Mouse (Mus musculus): ENCODE measurements around the gene Map3k20. TPM values are rescaled to one million over a fixed set of nuclear protein-coding genes. Genes with fewer than 3 reads are reported as not detected.

Map3k20 gene
- polyA plus RNA-seq, 1 experiment from 2014 or later = 22.3 TPM

DNA sequence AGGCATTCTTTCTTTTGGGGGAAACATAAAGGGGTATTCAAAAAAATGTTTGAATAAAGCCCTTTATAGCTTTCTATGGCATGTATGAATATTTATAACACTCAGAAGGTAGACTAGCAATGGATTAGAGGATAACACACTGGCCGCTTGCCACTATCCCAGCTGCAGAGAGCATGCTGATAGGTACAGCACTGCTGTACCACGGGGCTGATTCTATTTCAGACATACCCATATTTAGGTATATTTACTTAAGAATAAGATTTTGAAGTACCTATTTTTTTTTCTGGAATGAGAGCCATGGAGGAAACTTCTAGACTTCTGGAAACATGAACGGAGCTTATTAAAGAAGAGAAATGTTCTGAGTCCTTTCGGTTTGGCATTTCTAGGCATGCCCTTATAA lies 39.8 kb upstream of the Map3k20 start:
- H3K9ac ChIP-seq (ENCODE audit: low read length) = no peak overlapping the region
- no peak overlapping the region for H3K27ac ChIP-seq (ENCODE audit: low read depth)
- DNase-seq (ENCODE audit: low spot score) (no peak), ATAC-seq (replicated peaks; ENCODE audit: low FRiP score, low TSS enrichment, low read depth) (no peak)
- H3K36me3 ChIP-seq (ENCODE audit: control insufficient read depth, insufficient read depth, low read length) = no peaks in the 10 kb centered on the region
- H3K4me3 ChIP-seq (ENCODE audit: low read depth, low read length) = no peak overlapping the region
- H3K9me3 ChIP-seq (ENCODE audit: control insufficient read depth, low read length) = no peaks in the 10 kb centered on the region
- no peak overlapping the region for H3K4me2 ChIP-seq (ENCODE audit: low read length)
- 0 out of 2 replicates have a peak, but pooled peaks cover 11% of the 10 kb centered on the region for H3K4me1 ChIP-seq (replicated peaks; ENCODE audit: control insufficient read depth, insufficient read depth, low read length)
- WGBS = 68% methylated on average over 4 of the region's 4 CpGs
- H3K27me3 ChIP-seq (replicated peaks; ENCODE audit: control insufficient read depth, insufficient read depth, low read length) = no peaks in the 10 kb centered on the region

DNA sequence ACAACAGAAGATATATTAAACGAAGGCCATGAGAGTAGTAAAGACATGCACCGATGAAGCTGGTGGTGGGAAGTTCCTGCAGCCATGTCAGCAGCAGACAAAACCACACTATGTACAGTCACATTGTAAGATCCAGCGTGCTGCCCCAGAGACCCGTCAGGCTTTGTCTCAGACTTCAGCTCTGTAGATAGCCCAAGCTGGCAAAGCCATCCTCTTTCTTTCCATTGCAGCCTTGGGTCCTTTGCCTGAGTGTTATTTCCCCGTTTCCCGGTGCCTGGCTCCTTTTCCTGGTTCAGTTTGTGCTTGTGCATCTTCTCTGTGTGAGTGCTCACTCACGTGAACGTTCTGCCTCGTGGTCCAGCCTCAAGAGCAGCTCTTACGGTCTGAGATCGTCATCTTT lies 39.1 kb upstream of the Map3k20 start:
- DNase-seq (ENCODE audit: low spot score) (no peak), ATAC-seq (replicated peaks; ENCODE audit: low FRiP score, low TSS enrichment, low read depth) (no peak)
- Histone ChIP-seq H3K27ac (ENCODE audit: low read depth) (no peak overlapping the region), H3K27me3 (replicated peaks; ENCODE audit: control insufficient read depth, insufficient read depth, low read length) (no peaks in the 10 kb centered on the region), H3K4me1 (replicated peaks; ENCODE audit: control insufficient read depth, insufficient read depth, low read length) (0 out of 2 replicates have a peak, but pooled peaks cover 11% of the 10 kb centered on the region), H3K9me3 (ENCODE audit: control insufficient read depth, low read length) (no peaks in the 10 kb centered on the region), H3K36me3 (ENCODE audit: control insufficient read depth, insufficient read depth, low read length) (no peaks in the 10 kb centered on the region), H3K4me3 (ENCODE audit: low read depth, low read length) (no peak overlapping the region), H3K4me2 (ENCODE audit: low read length) (no peak overlapping the region), H3K9ac (ENCODE audit: low read length) (no peak overlapping the region)
- 90% methylated on average over 11 of the region's 11 CpGs for WGBS

GRCm38 (mm10) chr2:72247819-72248218 lies 37.6 kb upstream of the Map3k20 start:
- ATAC-seq (replicated peaks; ENCODE audit: low FRiP score, low TSS enrichment, low read depth) (no peak), DNase-seq (ENCODE audit: low spot score) (no peak)
- Histone ChIP-seq H3K27me3 (replicated peaks; ENCODE audit: control insufficient read depth, insufficient read depth, low read length) (no peaks in the 10 kb centered on the region), H3K9ac (ENCODE audit: low read length) (no peak overlapping the region), H3K4me3 (ENCODE audit: low read depth, low read length) (no peak overlapping the region), H3K4me2 (ENCODE audit: low read length) (no peak overlapping the region), H3K4me1 (replicated peaks; ENCODE audit: control insufficient read depth, insufficient read depth, low read length) (0 out of 2 replicates have a peak, but pooled peaks cover 6% of the 10 kb centered on the region), H3K9me3 (ENCODE audit: control insufficient read depth, low read length) (no peaks in the 10 kb centered on the region), H3K36me3 (ENCODE audit: control insufficient read depth, insufficient read depth, low read length) (no peaks in the 10 kb centered on the region), H3K27ac (ENCODE audit: low read depth) (no peak overlapping the region)
- 90% methylated on average over 6 of the region's 6 CpGs for WGBS

- H3K27ac ChIP-seq (ENCODE audit: low read depth) = no peak overlapping the region
- ATAC-seq (replicated peaks; ENCODE audit: low FRiP score, low TSS enrichment, low read depth) (no peak), DNase-seq (ENCODE audit: low spot score) (no peak)
- no peak overlapping the region for H3K9ac ChIP-seq (ENCODE audit: low read length)
- H3K9me3 ChIP-seq (ENCODE audit: control insufficient read depth, low read length) = no peaks in the 10 kb centered on the region
- no peaks in the 10 kb centered on the region for H3K27me3 ChIP-seq (replicated peaks; ENCODE audit: control insufficient read depth, insufficient read depth, low read length)
- H3K36me3 ChIP-seq (ENCODE audit: control insufficient read depth, insufficient read depth, low read length) = no peaks in the 10 kb centered on the region
- no peak overlapping the region for H3K4me3 ChIP-seq (ENCODE audit: low read depth, low read length)
- peaks cover 9% of the 10 kb centered on the region; the same call in 1 of the 2 replicates for H3K4me1 ChIP-seq (replicated peaks; ENCODE audit: control insufficient read depth, insufficient read depth, low read length)
- H3K4me2 ChIP-seq (ENCODE audit: low read length) = no peak overlapping the region
- WGBS = 71% methylated on average over 18 of the region's 18 CpGs
Measured at GRCm38 (mm10) chr2:72252510-72253505, 32.6 kb upstream of the Map3k20 start.

DNA sequence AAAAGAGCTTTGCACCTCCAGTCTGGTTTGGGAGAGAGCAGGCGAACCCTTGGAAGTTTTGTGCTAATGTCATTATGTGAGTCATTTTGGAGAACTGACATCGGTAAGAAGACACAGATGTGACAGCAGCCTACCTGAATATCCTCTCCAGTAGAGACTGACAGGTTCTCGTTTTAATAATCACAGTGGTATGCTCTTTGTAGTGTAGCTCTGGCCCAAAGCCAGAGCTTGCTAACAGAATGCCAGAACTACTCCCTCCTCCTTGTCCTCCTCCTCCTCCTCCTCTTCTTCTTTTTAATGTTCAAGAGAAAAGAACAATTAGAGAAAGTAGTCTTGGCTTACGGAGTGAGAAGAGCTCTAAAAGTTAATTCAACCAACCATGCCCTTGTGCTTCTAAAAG lies 31.6 kb upstream of the Map3k20 start:
- Histone ChIP-seq H3K27ac (ENCODE audit: low read depth) (no peak overlapping the region), H3K9me3 (ENCODE audit: control insufficient read depth, low read length) (no peaks in the 10 kb centered on the region), H3K4me1 (replicated peaks; ENCODE audit: control insufficient read depth, insufficient read depth, low read length) (peaks cover 9% of the 10 kb centered on the region; the same call in 1 of the 2 replicates), H3K4me3 (ENCODE audit: low read depth, low read length) (no peak overlapping the region), H3K9ac (ENCODE audit: low read length) (no peak overlapping the region), H3K36me3 (ENCODE audit: control insufficient read depth, insufficient read depth, low read length) (no peaks in the 10 kb centered on the region), H3K27me3 (replicated peaks; ENCODE audit: control insufficient read depth, insufficient read depth, low read length) (no peaks in the 10 kb centered on the region), H3K4me2 (ENCODE audit: low read length) (no peak overlapping the region)
- 59% methylated on average over 4 of the region's 4 CpGs for WGBS
- no peak for ATAC-seq (replicated peaks; ENCODE audit: low FRiP score, low TSS enrichment, low read depth)
- DNase-seq (ENCODE audit: low spot score) = no peak

DNA sequence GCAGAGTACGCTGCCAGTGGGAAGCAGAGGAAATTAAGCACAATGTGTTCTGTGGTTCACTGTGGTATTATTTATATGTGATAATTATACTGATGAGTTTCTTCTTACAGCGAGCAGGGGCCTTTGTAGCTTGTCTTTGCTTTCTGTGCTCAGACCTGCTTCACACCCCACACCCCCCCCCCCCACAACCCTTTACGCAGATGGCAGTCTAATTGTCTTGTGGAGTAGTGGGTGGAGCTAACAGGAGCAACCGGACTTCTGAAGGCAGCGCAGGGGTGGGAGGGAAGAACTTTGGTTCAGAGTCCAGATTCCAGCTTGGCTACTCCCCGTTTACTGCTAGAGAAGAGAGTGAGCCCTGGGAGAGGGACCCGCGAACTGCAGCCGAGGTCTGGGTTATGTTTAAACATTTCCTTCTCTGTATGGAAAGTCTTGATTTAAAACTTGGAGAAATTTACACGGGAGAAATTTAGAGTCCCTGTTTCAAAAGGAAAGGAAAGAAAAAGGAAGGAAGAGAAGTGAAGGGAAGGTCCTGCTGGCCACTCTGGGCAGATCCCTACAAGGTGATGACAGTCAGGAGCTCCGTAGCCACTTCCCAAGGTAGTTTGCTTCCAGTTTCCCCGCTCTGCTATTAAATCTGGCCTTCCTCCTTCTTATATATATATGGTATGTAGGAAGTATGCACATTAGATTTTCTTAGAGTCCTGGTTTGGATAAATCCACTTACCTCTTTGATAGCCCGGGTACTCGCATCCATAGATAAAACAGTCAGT lies 30.4 kb upstream of the Map3k20 start:
- DNase-seq (ENCODE audit: low spot score) (peak; percentile 78), ATAC-seq (replicated peaks; ENCODE audit: low FRiP score, low TSS enrichment, low read depth) (peak; percentile 89)
- Histone ChIP-seq H3K36me3 (ENCODE audit: control insufficient read depth, insufficient read depth, low read length) (no peaks in the 10 kb centered on the region), H3K9ac (ENCODE audit: low read length) (peak overlapping the region; percentile 16; the same call in 1 of the 2 replicates), H3K9me3 (ENCODE audit: control insufficient read depth, low read length) (no peaks in the 10 kb centered on the region), H3K4me2 (ENCODE audit: low read length) (peak overlapping the region; percentile 46), H3K4me3 (ENCODE audit: low read depth, low read length) (0 out of 2 replicates have a peak overlapping the region, but pooled peaks have one; percentile 10), H3K27me3 (replicated peaks; ENCODE audit: control insufficient read depth, insufficient read depth, low read length) (no peaks in the 10 kb centered on the region), H3K27ac (ENCODE audit: low read depth) (peak overlapping the region; percentile 65), H3K4me1 (replicated peaks; ENCODE audit: control insufficient read depth, insufficient read depth, low read length) (peaks cover 9% of the 10 kb centered on the region; the same call in 1 of the 2 replicates)
- WGBS = 17% methylated on average over 14 of the region's 14 CpGs

DNA sequence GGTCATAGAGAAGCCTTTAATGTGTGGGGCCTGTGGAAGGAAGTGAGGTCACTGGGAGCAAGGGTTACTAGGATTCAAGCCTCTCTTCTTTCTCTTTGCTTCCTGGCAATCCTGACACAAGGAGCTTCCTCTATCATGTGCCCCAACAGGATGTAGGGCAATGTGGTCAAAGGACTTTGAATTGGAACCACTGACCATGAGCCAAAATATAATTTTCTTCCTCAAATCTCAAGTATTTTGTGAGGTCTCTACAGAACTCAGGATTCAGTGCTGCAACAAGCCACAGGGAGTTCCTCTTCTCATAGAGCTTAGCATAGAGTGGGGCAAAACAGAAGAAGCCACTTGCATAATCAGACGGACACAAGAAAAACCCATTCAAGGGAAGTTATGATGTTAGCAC lies 24.7 kb upstream of the Map3k20 start:
- WGBS = 87% methylated on average over 1 of the region's 1 CpGs
- no peak for DNase-seq (ENCODE audit: low spot score)

DNA sequence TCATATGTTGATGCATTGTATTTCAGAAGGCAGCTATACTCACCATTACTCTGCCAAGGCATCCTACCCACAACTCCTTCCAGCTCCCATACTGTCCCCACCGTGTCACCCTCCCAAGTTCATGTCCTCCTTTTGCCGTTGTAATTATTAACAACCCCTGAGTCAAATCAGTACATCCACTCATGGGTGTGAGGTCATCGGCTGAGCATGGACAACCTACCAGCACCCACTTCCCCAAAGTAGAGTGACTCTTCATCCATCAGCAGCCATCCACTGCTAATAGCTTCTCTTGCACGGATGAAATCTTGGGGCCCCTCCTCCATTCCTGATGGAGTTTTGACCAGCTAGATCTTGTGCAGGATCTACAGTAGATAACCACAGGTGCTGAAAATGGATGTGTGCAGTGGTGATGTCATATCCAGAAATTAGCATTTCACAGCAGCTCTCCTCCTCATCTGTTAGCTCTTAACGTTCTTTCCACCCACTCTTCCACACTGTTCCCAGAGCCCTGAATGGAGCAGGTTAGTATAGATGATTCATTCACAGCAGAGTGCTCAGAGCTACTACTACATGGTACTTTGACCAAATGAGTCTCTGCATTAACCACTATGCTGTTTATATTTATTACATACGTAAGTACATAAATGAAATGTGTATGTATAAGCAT lies 22.5 kb upstream of the Map3k20 start:
- WGBS = 82% methylated on average over 6 of the region's 6 CpGs

More for the DNA sequence above, 24.7 kb upstream of the Map3k20 start:
- Histone ChIP-seq H3K27ac (ENCODE audit: low read depth) (no peak overlapping the region), H3K4me3 (ENCODE audit: low read depth, low read length) (no peak overlapping the region), H3K9ac (ENCODE audit: low read length) (no peak overlapping the region), H3K4me2 (ENCODE audit: low read length) (no peak overlapping the region), H3K4me1 (replicated peaks; ENCODE audit: control insufficient read depth, insufficient read depth, low read length) (no peaks in the 10 kb centered on the region), H3K9me3 (ENCODE audit: control insufficient read depth, low read length) (no peaks in the 10 kb centered on the region), H3K36me3 (ENCODE audit: control insufficient read depth, insufficient read depth, low read length) (no peaks in the 10 kb centered on the region), H3K27me3 (replicated peaks; ENCODE audit: control insufficient read depth, insufficient read depth, low read length) (no peaks in the 10 kb centered on the region)
- no peak for ATAC-seq (replicated peaks; ENCODE audit: low FRiP score, low TSS enrichment, low read depth)

More for the DNA sequence above, 22.5 kb upstream of the Map3k20 start:
- Histone ChIP-seq H3K4me3 (ENCODE audit: low read depth, low read length) (no peak overlapping the region), H3K9me3 (ENCODE audit: control insufficient read depth, low read length) (no peaks in the 10 kb centered on the region), H3K4me2 (ENCODE audit: low read length) (no peak overlapping the region), H3K27me3 (replicated peaks; ENCODE audit: control insufficient read depth, insufficient read depth, low read length) (no peaks in the 10 kb centered on the region), H3K9ac (ENCODE audit: low read length) (no peak overlapping the region), H3K4me1 (replicated peaks; ENCODE audit: control insufficient read depth, insufficient read depth, low read length) (no peaks in the 10 kb centered on the region), H3K36me3 (ENCODE audit: control insufficient read depth, insufficient read depth, low read length) (no peaks in the 10 kb centered on the region), H3K27ac (ENCODE audit: low read depth) (no peak overlapping the region)
- DNase-seq (ENCODE audit: low spot score) (no peak), ATAC-seq (replicated peaks; ENCODE audit: low FRiP score, low TSS enrichment, low read depth) (no peak)
